Mouse (Mus musculus) erythroblast, embryonic 14.5 days (primary cell): Measurements from ENCODE around the gene Acvr1. TPM values are rescaled to one million over a fixed set of nuclear protein-coding genes. Genes with fewer than 3 reads are reported as not detected.

Source experiments
- H3K27me3 ChIP-seq: 2 replicates; pipeline ENCODE4 v1.6.1; 2012; ENCODE audit warnings: inconsistent platforms; ENCODE audit not compliant: control insufficient read depth
- H3K36me3 ChIP-seq: 2 replicates; pipeline ENCODE4 v1.6.1; 2012; ENCODE audit warnings: mild to moderate bottlenecking, inconsistent platforms; ENCODE audit not compliant: control insufficient read depth
- H3K4me1 ChIP-seq: 2 replicates; pipeline ENCODE4 v1.6.1; 2012; ENCODE audit warnings: inconsistent platforms; ENCODE audit not compliant: control insufficient read depth
- H3K4me3 ChIP-seq: replicated peaks from 2 replicates; pipeline ENCODE3; 2012; ENCODE audit warnings: moderate library complexity, mild to moderate bottlenecking, inconsistent platforms
- H3K9me3 ChIP-seq: 2 replicates; pipeline ENCODE4 v1.6.1; 2012; ENCODE audit warnings: low read length, inconsistent platforms, mixed read lengths; ENCODE audit not compliant: control insufficient read depth
- GATA1 ChIP-seq: IDR thresholded peaks from 2 replicates; pipeline ENCODE4 v1.6.1; 2012; ENCODE audit warnings: low read length, inconsistent platforms, mixed read lengths
- TAL1 ChIP-seq: IDR thresholded peaks from 3 replicates; pipeline ENCODE4 v1.6.1; 2012; ENCODE audit warnings: low read length, inconsistent platforms, mixed read lengths
- polyA plus RNA-seq: library from polyadenylated mRNA; stranded (reverse); fragments of >175 nt; gene quantifications from 2 replicates; pipeline ENCODE4 v1.2.3, GENCODE M21; 2012

The Acvr1 gene
- polyA plus RNA-seq, 1 experiment: not detected

DNA sequence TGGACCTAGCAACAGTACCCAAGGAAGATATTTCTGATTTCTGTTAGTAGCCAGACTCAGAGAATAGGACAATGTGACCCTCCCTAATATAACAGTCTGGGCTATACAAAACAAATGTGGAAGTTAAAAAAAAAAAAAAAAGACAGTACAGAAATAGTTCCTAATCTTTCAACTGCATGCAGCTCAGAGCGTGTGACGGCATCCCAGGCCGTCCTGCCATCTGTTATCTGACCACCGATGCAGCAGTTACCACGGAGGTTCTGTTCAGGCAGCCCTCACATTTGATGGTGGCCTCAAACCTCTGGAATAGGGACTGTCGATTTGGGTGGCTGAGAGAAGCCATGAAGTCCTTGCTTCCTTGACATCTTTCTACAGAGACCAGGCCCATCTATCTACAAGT lies 22.6 kb downstream of the Acvr1 start:
- no peaks in the 10 kb centered on the region for H3K36me3 ChIP-seq
- no peaks in the 10 kb centered on the region for H3K9me3 ChIP-seq
- no peaks in the 10 kb centered on the region for H3K27me3 ChIP-seq
- TF ChIP-seq GATA1 (no peak), TAL1 (no peak)
- H3K4me3 ChIP-seq: no peak overlapping the region
- H3K4me1 ChIP-seq: peaks cover 3% of the 10 kb centered on the region; the same call in 1 of the 2 replicates

- H3K9me3 ChIP-seq: no peaks in the 10 kb centered on the region
- H3K4me1 ChIP-seq: peaks cover 3% of the 10 kb centered on the region; the same call in 1 of the 2 replicates
- H3K27me3 ChIP-seq: no peaks in the 10 kb centered on the region
- no peaks in the 10 kb centered on the region for H3K36me3 ChIP-seq
- no peak overlapping the region for H3K4me3 ChIP-seq
- no peak for TF ChIP-seq GATA1
- no peak for TF ChIP-seq TAL1
Observed at GRCm38 (mm10) chr2:58543252-58543651, 23.7 kb downstream of the Acvr1 start.

DNA sequence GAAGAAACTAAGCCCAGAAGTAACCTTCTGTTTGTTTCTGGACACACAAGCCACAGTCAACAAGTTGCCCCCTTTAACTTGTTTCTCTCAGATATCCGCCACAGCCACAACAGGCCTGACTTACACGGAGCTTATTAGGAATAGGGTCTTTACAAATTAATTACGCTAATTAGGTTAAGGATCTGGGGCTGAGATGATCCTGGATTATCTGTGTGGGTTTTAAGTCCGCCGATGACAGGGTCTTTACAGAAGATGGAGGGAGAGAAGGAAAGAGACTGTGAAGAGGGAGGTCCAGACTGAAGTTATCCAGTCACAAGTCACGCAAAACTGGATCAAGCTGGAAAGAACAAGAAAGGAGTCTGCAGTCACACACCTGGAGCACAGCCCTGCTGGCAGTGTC lies 28.8 kb downstream of the Acvr1 start:
- Histone ChIP-seq H3K4me3 (no peak overlapping the region), H3K36me3 (no peaks in the 10 kb centered on the region), H3K9me3 (no peaks in the 10 kb centered on the region), H3K27me3 (no peaks in the 10 kb centered on the region), H3K4me1 (no peaks in the 10 kb centered on the region)
- TF ChIP-seq TAL1 (no peak), GATA1 (no peak)

GRCm38 (mm10) chr2:58536796-58537195 lies 30.2 kb downstream of the Acvr1 start:
- H3K9me3 ChIP-seq: no peaks in the 10 kb centered on the region

GRCm38 (mm10) chr2:58535233-58535632 lies 31.7 kb downstream of the Acvr1 start:
- H3K36me3 ChIP-seq: no peaks in the 10 kb centered on the region
- no peaks in the 10 kb centered on the region for H3K9me3 ChIP-seq
- H3K4me1 ChIP-seq: peaks cover 2% of the 10 kb centered on the region; the same call in 1 of the 2 replicates
- no peaks in the 10 kb centered on the region for H3K27me3 ChIP-seq
- no peak overlapping the region for H3K4me3 ChIP-seq
- TF ChIP-seq GATA1 (no peak), TAL1 (no peak)

More at GRCm38 (mm10) chr2:58536796-58537195, 30.2 kb downstream of the Acvr1 start:
- Histone ChIP-seq H3K27me3 (no peaks in the 10 kb centered on the region), H3K4me1 (peaks cover 2% of the 10 kb centered on the region; the same call in 1 of the 2 replicates), H3K4me3 (no peak overlapping the region), H3K36me3 (no peaks in the 10 kb centered on the region)
- TF ChIP-seq GATA1 (no peak), TAL1 (no peak)

DNA sequence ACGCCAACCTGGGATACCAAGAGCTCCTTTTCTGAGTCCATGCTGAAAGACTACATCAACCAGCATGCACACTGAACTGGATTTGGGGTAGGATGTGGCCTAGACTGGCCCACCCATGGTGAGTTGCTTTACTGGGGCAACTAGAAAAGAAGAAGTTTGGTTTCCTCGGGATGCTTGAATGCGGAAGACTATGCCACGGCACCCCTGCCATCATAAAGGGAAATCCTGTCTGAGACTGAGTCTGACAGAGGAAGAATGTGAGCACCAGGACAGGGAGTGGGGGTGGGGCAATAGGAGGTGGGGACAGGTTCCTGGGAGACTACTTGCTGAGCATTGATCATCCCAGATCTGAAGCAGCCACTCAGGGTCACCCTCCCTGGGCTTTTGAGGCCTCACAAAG lies 32.6 kb downstream of the Acvr1 start:
- no peak for TF ChIP-seq TAL1
- no peak for TF ChIP-seq GATA1
- H3K9me3 ChIP-seq: no peaks in the 10 kb centered on the region
- no peaks in the 10 kb centered on the region for H3K36me3 ChIP-seq
- no peaks in the 10 kb centered on the region for H3K27me3 ChIP-seq
- H3K4me1 ChIP-seq: peaks cover 2% of the 10 kb centered on the region; the same call in 1 of the 2 replicates
- no peak overlapping the region for H3K4me3 ChIP-seq

DNA sequence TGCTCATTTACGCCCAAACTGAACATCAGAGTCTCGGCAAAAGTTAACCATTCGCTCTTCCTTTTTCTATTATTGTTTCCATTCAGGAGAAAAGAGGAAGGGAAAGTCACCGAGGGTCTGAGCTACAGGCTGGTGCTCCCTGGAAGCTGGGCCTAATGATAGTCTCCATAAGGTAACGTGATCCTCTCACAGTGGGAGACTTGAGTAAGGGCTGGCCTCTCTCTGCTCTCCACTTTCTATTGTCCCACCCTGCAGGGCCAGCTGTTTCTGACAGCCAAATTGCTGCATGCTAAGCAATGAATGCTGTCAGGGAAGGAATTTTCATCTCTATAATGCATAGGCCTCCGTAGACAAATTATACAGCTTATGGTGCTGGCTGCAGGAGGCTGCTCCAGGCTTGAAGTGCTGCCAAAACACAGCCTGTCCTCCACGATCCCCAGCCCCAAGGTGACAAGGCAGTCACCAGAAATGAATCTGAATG lies 33.4 kb downstream of the Acvr1 start:
- Histone ChIP-seq H3K36me3 (no peaks in the 10 kb centered on the region), H3K9me3 (no peaks in the 10 kb centered on the region), H3K27me3 (no peaks in the 10 kb centered on the region), H3K4me3 (no peak overlapping the region), H3K4me1 (peaks cover 2% of the 10 kb centered on the region; the same call in 1 of the 2 replicates)
- TF ChIP-seq TAL1 (no peak), GATA1 (no peak)

- no peak overlapping the region for H3K4me3 ChIP-seq
- H3K9me3 ChIP-seq: no peaks in the 10 kb centered on the region
Observed at GRCm38 (mm10) chr2:58532260-58532850, 34.6 kb downstream of the Acvr1 start.

DNA sequence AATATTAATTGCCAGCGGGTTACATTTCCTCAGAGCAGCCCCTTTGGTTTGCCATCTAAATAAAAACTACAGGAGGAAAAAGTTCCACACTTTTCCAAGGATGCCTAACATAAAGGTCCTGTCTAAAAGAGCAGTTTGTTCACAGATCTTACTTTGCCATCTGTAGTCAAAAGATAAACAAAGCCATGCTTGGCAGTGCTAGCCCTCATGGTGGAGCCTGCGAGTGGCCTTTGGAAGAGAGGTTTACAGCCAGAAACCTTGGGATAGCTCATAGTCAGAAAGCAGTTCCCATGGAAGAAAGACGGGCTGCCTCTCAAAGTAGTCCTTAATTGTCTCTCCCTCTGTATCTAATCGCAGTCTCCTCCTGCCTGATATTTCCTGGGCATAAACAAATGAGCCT lies 36.4 kb downstream of the Acvr1 start:
- TF ChIP-seq GATA1 (no peak), TAL1 (no peak)
- Histone ChIP-seq H3K4me3 (no peak overlapping the region), H3K27me3 (no peaks in the 10 kb centered on the region), H3K9me3 (no peaks in the 10 kb centered on the region), H3K36me3 (no peaks in the 10 kb centered on the region), H3K4me1 (peaks cover 2% of the 10 kb centered on the region; the same call in 1 of the 2 replicates)

More at GRCm38 (mm10) chr2:58532260-58532850, 34.6 kb downstream of the Acvr1 start:
- TF ChIP-seq GATA1 (no peak), TAL1 (no peak)
- Histone ChIP-seq H3K27me3 (no peaks in the 10 kb centered on the region), H3K4me1 (peaks cover 2% of the 10 kb centered on the region; the same call in 1 of the 2 replicates), H3K36me3 (no peaks in the 10 kb centered on the region)
